Mouse (Mus musculus) stomach, embryonic 14.5 days (tissue): ENCODE data around the gene Mum1l1. TPM values are rescaled to one million over a fixed set of nuclear protein-coding genes. Genes with fewer than 3 reads are reported as not detected.

Experiments used
- polyA plus RNA-seq: library from polyadenylated mRNA; unstranded; fragments of >200 nt; fragmentation: Nextera tagmentation; extraction: Ambion mirVana; gene quantifications from 2 replicates; pipeline ENCODE4 v1.2.1, GENCODE M21; 2014

Mum1l1 gene
- polyA plus RNA-seq, 1 experiment from 2014 or later = 28.8 TPM

Other genes with a start within 250 kb of the Mum1l1 start
- gene Serpina7, start 124.8 kb upstream of the Mum1l1 start, polyA plus RNA-seq = not detected in 2 replicates
- gene 4930513O06Rik, start 123.8 kb upstream of the Mum1l1 start, polyA plus RNA-seq = not detected in 2 replicates
- not detected in 2 replicates for gene 4933428M09Rik, start 30.8 kb upstream of the Mum1l1 start, polyA plus RNA-seq
- not detected in 2 replicates for gene Trap1a, start 123.6 kb downstream of the Mum1l1 start, polyA plus RNA-seq